Mouse (Mus musculus): Measurements from ENCODE around the gene Pygm.

Pygm gene

DNA sequence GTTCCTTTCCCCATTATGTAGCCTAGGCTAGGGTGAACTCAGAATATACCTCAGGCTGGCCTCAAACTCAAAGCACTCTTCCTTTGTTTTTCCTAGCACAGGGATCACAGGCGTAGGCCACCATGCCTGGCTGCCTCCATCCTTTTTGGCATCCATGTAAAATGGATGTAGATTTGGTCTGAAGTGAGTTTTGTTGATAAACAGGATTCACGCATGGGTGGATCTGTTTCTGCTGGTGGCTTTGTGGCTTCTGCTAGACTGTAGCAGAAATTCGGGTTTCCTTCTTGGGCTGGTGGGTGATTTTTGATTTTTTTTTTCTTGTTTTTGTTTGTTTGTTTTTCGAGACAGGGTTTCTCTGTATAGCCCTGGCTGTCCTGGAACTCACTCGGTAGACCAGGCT lies 25.7 kb downstream of the Pygm start:
- DNase-seq (ENCODE audit: low read depth), result no peak

DNA sequence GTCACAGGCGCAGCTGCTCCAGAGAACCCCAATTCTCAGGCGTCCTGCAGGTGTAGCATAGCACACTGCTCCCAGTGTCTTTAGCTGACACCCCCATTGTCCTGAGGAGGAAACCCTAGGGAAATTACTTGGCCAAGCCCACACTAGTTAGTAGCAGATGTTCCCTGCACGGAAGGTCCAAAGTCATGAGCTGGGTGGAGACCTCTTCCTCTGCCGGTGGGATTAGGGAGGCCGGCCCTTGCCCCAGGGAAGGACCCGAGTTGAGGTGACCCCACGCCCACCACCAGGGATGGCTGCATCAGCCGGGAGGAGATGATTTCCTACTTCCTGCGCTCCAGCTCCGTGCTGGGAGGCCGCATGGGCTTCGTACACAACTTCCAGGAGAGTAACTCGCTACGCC lies 28.6 kb downstream of the Pygm start:
- no peak for DNase-seq (ENCODE audit: low read depth)

- no peak for DNase-seq (ENCODE audit: low read depth)
Measured at GRCm38 (mm10) chr19:6415454-6415853, 31.3 kb downstream of the Pygm start.

- DNase-seq (ENCODE audit: low read depth), result no peak
Measured at GRCm38 (mm10) chr19:6416124-6416770, 32.0 kb downstream of the Pygm start.

- DNase-seq (ENCODE audit: low read depth), result no peak
Measured at GRCm38 (mm10) chr19:6416894-6417761, 32.9 kb downstream of the Pygm start.

- DNase-seq (ENCODE audit: low read depth), result peak; percentile 55
Measured at GRCm38 (mm10) chr19:6418233-6418879, 34.2 kb downstream of the Pygm start, which contains the start of gene Nrxn2. Gene Nrxn2, plus strand, starts transcription at chr19:6418731.

GRCm38 (mm10) chr19:6418984-6419692 lies 34.9 kb downstream of the Pygm start:
- DNase-seq (ENCODE audit: low read depth), result no peak

GRCm38 (mm10) chr19:6419805-6420310 lies 35.7 kb downstream of the Pygm start:
- no peak for DNase-seq (ENCODE audit: low read depth)

DNA sequence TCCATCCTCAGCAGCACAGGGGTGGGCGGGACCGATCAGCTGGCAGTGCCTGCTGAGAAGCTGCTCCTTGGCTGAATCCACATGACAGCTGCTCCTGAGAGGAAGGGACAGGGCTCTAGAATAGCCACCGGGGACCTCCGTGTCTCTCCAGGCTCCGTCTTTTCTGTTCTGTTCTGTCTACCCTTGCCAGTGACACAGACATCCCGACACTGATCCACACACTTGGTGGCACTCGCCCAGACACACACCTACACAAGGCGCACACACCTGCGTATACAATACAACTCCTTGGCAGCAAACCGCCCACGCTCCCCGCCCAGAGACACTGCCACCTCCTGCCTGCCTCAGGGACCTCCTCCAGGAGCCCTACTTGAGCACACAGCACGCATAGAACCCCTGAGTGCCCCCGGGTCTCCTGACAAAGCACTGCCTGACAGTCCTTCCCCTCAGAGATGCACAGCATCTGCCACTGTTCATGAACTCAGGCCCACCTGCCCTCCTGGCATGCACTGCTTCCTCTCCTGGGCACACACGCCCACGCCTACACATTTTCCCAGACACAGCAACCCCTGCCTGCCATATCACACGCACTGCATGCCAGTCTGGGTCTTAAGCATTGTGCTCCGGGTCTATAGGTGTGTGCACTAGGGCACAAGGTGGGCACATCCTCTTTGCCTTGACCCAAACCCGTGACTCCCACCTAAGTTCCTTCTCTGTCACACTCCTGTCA lies 36.4 kb downstream of the Pygm start:
- DNase-seq (ENCODE audit: low read depth), result no peak

- no peak for DNase-seq (ENCODE audit: low read depth)
Measured at GRCm38 (mm10) chr19:6421211-6421590, 37.0 kb downstream of the Pygm start.

- no peak for DNase-seq (ENCODE audit: low read depth)
Measured at GRCm38 (mm10) chr19:6422014-6422413, 37.8 kb downstream of the Pygm start.

DNA sequence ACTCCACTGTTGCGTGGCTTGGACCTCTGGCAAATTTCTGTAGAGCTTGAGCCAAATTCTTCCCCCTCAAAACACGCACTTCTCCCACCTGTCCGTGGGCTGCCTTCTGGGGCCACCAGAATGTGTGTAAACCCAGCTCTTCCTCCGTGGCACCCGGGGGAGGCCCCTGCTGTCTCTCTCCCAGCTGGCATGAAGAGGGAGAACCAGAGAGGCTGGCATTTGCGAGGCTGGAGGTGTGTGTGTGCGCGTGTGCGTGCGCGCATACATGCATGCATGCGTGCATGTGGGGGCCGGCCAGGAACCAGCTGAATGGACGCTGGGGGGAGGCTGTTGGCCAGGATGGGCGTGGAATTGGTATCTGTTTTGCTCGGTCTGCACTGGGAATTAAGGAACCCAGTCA lies 39.0 kb downstream of the Pygm start:
- no peak for DNase-seq (ENCODE audit: low read depth)

DNA sequence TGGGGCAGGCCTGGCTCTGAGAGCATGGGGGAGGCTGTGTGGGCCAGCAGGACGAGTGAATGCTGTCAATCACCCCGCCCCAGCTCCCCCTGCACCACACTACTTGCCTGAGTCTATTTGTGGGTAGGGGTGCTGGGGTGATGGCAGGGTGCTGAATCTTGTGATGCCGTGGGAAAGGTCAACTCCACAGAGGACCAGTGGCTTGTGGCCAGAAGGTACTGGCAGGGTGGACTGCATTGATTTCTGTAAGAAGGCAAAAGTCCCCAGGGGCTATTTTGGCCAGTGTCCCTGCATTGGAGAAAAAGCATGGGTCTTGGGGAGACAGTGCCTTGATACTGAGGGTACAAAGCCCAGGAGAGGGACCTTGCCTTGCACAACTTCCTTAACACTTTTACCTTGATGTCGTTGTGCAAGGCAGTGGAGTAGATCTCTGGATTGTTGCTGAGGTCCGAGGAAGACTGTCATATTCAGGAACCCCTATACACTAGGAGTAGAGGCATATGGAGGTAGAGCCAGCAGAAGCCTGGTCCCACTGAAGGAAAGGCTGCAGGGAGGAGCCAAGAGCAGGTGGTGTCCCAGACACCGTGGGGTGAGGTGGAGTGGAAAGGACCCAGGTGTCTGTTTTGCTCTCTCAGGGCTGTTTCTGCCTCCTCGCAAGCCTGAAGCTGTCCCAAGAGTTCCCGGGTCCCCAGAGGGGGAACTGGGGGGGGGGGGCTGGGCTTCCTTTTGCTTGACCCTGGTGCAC lies 40.1 kb downstream of the Pygm start:
- no peak for DNase-seq (ENCODE audit: low read depth)

GRCm38 (mm10) chr19:6425595-6425994 lies 41.4 kb downstream of the Pygm start:
- DNase-seq (ENCODE audit: low read depth), result no peak

DNA sequence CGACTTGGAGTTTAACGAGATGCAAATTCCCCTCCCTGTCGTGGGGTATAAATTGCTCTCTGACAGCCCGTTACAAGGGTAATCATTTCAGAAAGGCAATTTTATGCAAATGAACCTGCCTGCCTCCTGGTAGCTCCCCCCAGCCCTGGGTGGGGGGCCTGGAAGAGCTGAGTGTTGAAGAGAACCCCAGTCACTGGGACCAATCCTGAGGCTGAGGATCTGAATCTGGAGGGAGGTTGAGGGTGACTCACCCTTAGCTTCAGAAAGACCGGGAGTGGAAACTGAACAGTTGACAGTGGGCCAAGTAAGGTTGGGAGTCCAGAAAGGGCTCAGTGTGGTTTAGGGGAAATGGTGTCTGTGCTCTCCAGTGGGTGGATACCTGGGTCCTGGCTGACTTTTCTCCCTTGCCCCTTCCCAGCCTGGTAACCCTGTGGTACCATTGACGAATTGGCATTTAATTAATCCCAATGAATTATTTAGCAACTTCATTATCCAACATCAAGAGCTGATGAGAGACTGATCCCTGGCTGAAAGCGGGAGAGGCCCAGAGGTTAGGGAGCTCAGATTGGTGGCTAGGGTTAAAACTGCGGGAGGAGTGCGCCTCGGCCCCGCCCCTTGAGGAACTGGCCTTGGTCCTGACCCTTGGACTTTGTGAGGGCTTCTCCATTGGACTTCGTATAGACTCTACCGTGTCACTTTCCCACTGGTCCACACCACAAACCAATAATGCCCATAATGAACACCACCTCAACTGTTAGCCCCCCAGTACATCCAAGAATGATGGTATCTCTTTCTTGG lies 42.7 kb downstream of the Pygm start:
- DNase-seq (ENCODE audit: low read depth), result peak; percentile 6

- DNase-seq (ENCODE audit: low read depth), result no peak
Measured at GRCm38 (mm10) chr19:6427653-6428434, 43.6 kb downstream of the Pygm start.

GRCm38 (mm10) chr19:6428501-6429200 lies 44.5 kb downstream of the Pygm start:
- DNase-seq (ENCODE audit: low read depth), result no peak

DNA sequence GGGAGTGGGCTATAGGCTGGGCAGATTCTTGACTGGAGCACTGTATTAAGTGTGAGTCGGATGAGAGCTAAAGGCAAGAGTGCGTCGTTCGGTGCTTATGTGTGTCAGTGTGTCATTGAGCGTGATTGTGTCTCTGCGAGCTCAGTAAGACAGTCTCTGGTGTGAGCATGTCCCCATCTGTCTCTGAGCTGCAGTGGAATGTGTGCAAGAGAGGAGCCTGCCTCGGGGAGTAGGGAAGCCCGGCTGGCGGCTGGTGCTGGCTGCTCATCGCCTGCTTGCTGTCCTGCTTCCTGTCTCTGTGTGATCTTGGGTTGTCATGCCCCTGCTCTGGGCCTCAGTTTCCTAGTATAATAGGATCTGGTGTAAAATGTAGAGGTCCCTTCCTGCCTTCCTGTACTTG lies 58.8 kb downstream of the Pygm start:
- no peak for DNase-seq (ENCODE audit: low read depth)

Measured in fibroblast of lung, adult 2 months (primary cell).